Mouse (Mus musculus): ENCODE measurements around the gene Dusp22. TPM values are rescaled to one million over a fixed set of nuclear protein-coding genes. Genes with fewer than 3 reads are reported as not detected.

Dusp22 gene
- polyA plus RNA-seq, 1 experiment from 2014 or later = 16.6 TPM

DNA sequence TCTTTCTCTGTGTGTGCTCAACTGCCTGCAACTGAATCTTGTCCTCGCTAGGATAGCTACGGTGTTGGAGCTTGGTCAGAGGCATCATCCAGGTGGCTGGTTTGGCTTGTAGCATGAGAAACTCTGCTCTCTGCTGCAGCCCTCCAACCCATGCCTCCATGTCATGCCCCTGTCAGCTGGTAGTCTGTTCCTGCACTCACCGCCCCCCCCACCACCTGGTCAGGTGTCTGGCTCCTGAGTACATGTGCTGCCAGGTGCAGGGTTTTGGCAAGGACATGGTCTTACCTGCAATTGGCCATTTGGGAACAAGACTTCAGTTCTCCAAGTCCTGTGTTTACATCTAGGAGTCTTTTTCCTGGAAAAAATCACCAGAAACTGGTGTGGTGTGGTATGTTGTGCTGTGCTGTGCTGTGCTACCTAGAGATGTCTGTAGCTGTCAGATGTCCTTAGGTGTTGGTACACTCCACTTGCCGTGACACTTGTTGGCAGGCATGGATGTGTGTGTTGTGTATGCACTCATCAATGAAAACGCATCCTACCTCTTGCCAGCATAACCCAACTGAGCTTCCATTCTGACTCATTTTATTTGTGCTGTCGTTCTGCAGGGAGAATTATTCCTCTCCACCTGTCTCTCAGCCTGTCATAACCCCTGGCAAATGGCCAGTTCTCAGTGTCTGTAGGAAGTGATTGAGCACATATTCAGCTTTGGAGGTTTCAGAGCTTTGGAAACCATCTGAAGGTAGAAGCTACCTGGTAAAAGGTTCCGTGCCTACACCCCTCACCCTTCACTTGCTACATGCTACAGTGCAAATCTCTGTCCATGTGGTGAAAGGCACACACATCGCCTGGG is 44.7 kb downstream of the Dusp22 start:
- H3K27me3 ChIP-seq = no peaks in the 10 kb centered on the region
- H3K4me2 ChIP-seq (replicated peaks) = no peak overlapping the region
- no peaks in the 10 kb centered on the region for H3K9me3 ChIP-seq
- no peak for ATAC-seq (replicated peaks)
- H3K4me1 ChIP-seq = no peaks in the 10 kb centered on the region
- WGBS = 84% methylated on average over 8 of the region's 8 CpGs
- H3K9ac ChIP-seq (replicated peaks) = no peak overlapping the region
- H3K27ac ChIP-seq (replicated peaks) = no peak overlapping the region
- no peak overlapping the region for H3K4me3 ChIP-seq
- H3K36me3 ChIP-seq = no peaks in the 10 kb centered on the region; the same call in 1 of the 2 replicates

DNA sequence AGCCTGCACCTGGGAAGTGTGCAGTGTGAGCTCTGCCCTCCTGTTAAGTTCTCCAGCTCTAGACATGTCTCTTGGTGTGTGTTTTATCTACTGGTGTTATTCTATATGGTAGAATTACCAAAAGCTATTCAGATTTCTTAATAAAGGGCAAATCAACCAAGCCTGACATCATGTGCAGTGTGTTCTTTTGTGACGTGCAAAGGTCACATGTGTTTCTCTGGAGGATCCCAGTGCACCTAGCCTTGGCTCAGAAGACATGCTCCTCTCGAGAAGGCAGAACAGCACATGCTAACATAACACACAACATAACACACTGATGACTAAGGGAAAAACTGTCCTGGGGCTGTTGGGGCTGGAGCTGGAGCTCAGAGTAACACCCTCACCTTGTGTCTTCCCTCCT is 51.3 kb downstream of the Dusp22 start:
- H3K27me3 ChIP-seq = no peaks in the 10 kb centered on the region
- H3K4me1 ChIP-seq = no peaks in the 10 kb centered on the region
- H3K4me2 ChIP-seq (replicated peaks) = no peak overlapping the region
- WGBS = 82% methylated on average over 2 of the region's 2 CpGs
- H3K9ac ChIP-seq (replicated peaks) = no peak overlapping the region
- no peaks in the 10 kb centered on the region; the same call in 1 of the 2 replicates for H3K36me3 ChIP-seq
- no peaks in the 10 kb centered on the region for H3K9me3 ChIP-seq
- no peak overlapping the region for H3K4me3 ChIP-seq
- no peak overlapping the region for H3K27ac ChIP-seq (replicated peaks)
- no peak for ATAC-seq (replicated peaks)

DNA sequence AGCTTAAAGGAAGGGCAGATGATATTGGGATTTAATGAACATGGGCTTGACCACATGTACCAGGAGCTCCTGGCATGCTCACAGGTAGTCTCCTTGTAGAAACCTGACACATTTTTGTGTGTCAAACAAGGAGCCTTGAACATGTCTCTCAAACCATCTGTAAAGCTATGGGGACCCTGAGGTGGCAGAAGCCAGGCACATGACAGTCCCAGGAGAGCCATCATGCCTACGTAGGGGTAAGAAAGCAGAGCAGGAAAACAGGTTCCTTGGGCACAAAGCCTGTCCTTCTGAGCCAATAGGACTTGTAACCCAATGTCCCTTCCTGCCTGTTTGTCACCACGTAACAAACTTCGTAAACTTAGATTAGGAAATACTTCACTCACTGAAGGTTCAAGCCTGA is 51.9 kb downstream of the Dusp22 start:
- Histone ChIP-seq H3K9me3 (no peaks in the 10 kb centered on the region), H3K27ac (replicated peaks) (no peak overlapping the region), H3K9ac (replicated peaks) (no peak overlapping the region), H3K4me1 (no peaks in the 10 kb centered on the region), H3K4me2 (replicated peaks) (no peak overlapping the region), H3K27me3 (no peaks in the 10 kb centered on the region), H3K36me3 (no peaks in the 10 kb centered on the region; the same call in 1 of the 2 replicates), H3K4me3 (no peak overlapping the region)
- ATAC-seq (replicated peaks) = no peak
- WGBS = 98% methylated on average over 3 of the region's 3 CpGs

DNA sequence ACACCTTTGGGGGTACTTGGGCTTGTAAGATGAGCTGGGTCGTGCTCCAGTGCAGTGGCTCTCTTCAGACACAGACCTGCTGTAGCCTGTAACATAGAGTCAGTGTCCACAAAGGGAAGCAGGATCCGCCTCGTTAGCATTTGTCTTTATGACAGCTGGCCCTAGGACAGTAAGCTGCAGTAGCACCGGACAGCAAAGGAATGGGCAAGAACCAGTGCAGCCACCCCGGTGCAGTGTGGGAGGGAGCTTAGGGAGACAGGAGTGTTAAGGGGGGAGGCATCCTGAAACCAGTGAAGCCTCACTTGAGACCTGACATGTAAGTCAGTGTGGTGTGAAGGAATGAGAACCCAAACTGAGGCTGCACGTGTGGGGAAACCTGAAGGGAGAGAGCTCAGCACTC is 52.5 kb downstream of the Dusp22 start:
- H3K4me2 ChIP-seq (replicated peaks) = no peak overlapping the region
- H3K27ac ChIP-seq (replicated peaks) = no peak overlapping the region
- H3K4me1 ChIP-seq = no peaks in the 10 kb centered on the region
- no peaks in the 10 kb centered on the region; the same call in 1 of the 2 replicates for H3K36me3 ChIP-seq
- 78% methylated on average over 6 of the region's 6 CpGs for WGBS
- no peak overlapping the region for H3K9ac ChIP-seq (replicated peaks)
- no peak overlapping the region for H3K4me3 ChIP-seq
- ATAC-seq (replicated peaks) = no peak
- H3K27me3 ChIP-seq = no peaks in the 10 kb centered on the region
- H3K9me3 ChIP-seq = no peaks in the 10 kb centered on the region

DNA sequence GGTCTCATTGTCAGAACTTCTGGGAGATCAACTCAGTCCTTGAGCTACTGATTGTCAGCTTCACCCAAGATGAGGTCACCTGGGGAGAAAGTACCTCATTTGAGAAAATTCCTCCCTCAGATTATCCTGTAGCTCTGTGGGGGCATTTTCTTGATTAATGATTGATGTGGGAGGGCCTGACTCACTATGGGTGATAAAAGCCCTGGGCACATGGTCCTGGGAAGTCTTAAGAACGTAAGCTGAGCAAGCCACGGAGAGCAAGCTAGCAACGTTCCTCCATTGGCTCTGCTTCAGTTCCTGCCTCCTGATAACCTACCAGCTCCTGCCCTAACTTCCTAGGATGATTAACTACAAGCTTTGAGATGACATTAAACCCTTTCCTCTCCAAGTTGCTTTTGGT is 53.8 kb downstream of the Dusp22 start:
- H3K36me3 ChIP-seq = no peaks in the 10 kb centered on the region; the same call in 1 of the 2 replicates
- no peak overlapping the region for H3K27ac ChIP-seq (replicated peaks)
- no peak overlapping the region for H3K9ac ChIP-seq (replicated peaks)
- 81% methylated on average over 3 of the region's 3 CpGs for WGBS
- no peaks in the 10 kb centered on the region for H3K27me3 ChIP-seq
- ATAC-seq (replicated peaks) = no peak
- H3K4me1 ChIP-seq = no peaks in the 10 kb centered on the region
- H3K4me3 ChIP-seq = no peak overlapping the region
- no peaks in the 10 kb centered on the region for H3K9me3 ChIP-seq
- H3K4me2 ChIP-seq (replicated peaks) = no peak overlapping the region

DNA sequence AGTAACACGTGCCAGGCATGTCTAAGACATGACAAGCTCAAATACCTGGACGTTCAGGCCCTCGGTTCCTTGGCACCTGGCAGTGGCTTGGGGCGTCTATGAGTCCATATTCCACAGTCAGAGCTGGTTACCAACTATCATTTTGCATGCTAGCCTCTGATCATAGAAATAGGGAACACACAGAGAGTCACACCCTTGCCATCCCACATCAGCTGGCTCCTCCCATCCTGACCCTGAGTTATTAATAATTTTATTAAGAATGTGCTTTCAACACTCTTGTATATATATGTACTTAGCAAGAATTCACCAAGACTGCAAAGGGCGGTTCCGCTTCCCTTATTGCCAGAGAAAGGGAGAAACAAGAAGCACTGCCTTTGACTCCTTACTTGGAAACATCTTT is 54.8 kb downstream of the Dusp22 start:
- no peaks in the 10 kb centered on the region for H3K36me3 ChIP-seq
- H3K4me1 ChIP-seq = no peaks in the 10 kb centered on the region
- H3K9ac ChIP-seq (replicated peaks) = no peak overlapping the region
- H3K27ac ChIP-seq (replicated peaks) = no peak overlapping the region
- H3K4me3 ChIP-seq = no peak overlapping the region
- no peak overlapping the region for H3K4me2 ChIP-seq (replicated peaks)
- no peaks in the 10 kb centered on the region for H3K9me3 ChIP-seq
- ATAC-seq (replicated peaks) = no peak
- H3K27me3 ChIP-seq = no peaks in the 10 kb centered on the region
- 94% methylated on average over 6 of the region's 6 CpGs for WGBS

DNA sequence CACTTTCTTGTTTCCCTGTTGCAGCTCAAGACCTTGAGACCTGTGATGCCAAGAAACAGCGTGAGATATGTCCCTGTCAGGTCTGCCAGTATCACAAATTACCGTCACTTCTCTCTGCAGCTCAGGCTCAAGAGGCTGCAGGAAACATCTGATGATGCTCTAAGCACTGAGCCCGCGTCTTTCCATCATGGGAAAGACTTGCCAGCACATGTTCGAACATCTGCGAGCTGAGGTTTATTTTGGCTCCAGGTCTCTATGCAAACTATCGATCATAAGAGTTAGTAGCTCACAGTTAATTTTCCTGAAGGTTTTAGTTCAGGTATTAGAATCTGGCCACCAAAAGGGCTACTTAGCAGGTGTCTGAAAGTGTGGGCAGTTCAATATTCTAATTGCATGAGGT is 55.3 kb downstream of the Dusp22 start:
- 93% methylated on average over 7 of the region's 7 CpGs for WGBS
- no peaks in the 10 kb centered on the region for H3K4me1 ChIP-seq
- no peaks in the 10 kb centered on the region for H3K36me3 ChIP-seq
- H3K27ac ChIP-seq (replicated peaks) = no peak overlapping the region
- no peaks in the 10 kb centered on the region for H3K27me3 ChIP-seq
- ATAC-seq (replicated peaks) = no peak
- H3K4me3 ChIP-seq = no peak overlapping the region
- H3K9me3 ChIP-seq = no peaks in the 10 kb centered on the region
- no peak overlapping the region for H3K9ac ChIP-seq (replicated peaks)
- no peak overlapping the region for H3K4me2 ChIP-seq (replicated peaks)

DNA sequence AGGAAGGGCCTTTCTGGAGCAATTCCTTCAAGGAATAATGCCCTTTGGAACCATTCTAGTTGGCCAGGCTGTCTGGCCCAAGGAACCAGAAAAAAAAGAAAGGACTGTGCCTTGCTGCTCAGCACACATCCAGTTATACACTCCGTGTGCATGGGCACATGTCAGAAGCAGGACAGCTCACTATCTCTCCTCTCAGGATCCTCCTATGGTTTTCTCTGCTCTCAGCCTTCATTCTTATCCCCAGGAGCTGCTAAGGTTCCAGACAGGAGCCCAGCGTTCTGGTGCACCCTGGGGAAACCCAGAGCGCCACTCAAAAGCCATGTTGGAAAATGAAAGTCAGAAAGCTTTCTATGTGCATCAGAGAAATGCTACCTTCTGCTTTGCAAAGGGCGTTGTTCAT is 55.8 kb downstream of the Dusp22 start:
- Histone ChIP-seq H3K4me3 (no peak overlapping the region), H3K4me1 (no peaks in the 10 kb centered on the region), H3K27me3 (no peaks in the 10 kb centered on the region), H3K27ac (replicated peaks) (no peak overlapping the region), H3K9me3 (no peaks in the 10 kb centered on the region), H3K36me3 (no peaks in the 10 kb centered on the region), H3K9ac (replicated peaks) (no peak overlapping the region), H3K4me2 (replicated peaks) (no peak overlapping the region)
- ATAC-seq (replicated peaks) = no peak
- WGBS = 89% methylated on average over 4 of the region's 4 CpGs

DNA sequence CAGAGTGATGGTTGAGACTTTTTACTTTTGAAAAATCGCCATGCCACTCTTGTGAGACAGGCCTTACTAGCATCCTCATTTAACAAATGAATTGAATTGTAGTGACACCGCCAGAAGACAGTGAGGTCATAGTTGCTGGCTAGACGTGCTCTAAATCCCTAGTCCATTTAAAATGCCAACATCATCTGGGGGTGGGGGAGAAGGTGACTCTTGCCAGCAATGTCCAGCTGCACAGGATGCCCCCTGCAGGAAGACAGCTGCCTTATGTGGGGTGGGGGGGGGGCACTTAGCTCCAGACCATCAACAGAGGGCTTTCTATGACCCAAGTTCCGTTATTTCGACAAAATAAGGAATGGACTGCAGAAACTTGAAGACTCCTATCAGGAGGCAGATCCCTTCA is 56.8 kb downstream of the Dusp22 start:
- no peaks in the 10 kb centered on the region for H3K27me3 ChIP-seq
- no peaks in the 10 kb centered on the region for H3K4me1 ChIP-seq
- H3K9me3 ChIP-seq = no peaks in the 10 kb centered on the region
- no peak for ATAC-seq (replicated peaks)
- WGBS = 81% methylated on average over 5 of the region's 5 CpGs
- no peak overlapping the region for H3K4me2 ChIP-seq (replicated peaks)
- H3K4me3 ChIP-seq = no peak overlapping the region
- H3K9ac ChIP-seq (replicated peaks) = no peak overlapping the region
- no peak overlapping the region for H3K27ac ChIP-seq (replicated peaks)
- H3K36me3 ChIP-seq = no peaks in the 10 kb centered on the region

DNA sequence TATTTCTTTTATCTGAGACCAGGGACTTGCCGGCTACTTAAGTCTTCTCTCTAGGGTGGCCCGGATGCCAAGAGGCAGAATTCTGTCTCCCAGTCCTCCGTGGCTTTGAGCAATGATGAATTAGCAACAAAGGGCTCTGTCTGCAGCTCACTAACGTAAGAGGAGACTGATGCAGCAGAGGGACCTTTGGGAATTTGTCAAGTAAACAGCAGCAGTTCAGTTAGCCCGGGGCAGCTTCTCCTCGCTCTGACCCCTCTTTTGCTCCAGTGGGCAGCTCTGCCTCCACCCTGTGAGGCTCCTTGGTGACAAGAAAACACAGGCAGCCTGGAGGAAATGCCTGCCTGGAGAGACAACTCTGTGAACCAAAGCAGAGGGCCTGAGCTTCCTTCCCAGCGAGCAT is 62.8 kb downstream of the Dusp22 start:
- H3K9ac ChIP-seq (replicated peaks) = no peak overlapping the region
- no peak overlapping the region for H3K4me3 ChIP-seq
- WGBS = 17% methylated on average over 7 of the region's 7 CpGs
- no peaks in the 10 kb centered on the region for H3K36me3 ChIP-seq
- no peak overlapping the region for H3K4me2 ChIP-seq (replicated peaks)
- no peak overlapping the region for H3K27ac ChIP-seq (replicated peaks)
- no peaks in the 10 kb centered on the region for H3K9me3 ChIP-seq
- ATAC-seq (replicated peaks) = no peak
- peaks cover 10% of the 10 kb centered on the region for H3K4me1 ChIP-seq
- H3K27me3 ChIP-seq = no peaks in the 10 kb centered on the region

DNA sequence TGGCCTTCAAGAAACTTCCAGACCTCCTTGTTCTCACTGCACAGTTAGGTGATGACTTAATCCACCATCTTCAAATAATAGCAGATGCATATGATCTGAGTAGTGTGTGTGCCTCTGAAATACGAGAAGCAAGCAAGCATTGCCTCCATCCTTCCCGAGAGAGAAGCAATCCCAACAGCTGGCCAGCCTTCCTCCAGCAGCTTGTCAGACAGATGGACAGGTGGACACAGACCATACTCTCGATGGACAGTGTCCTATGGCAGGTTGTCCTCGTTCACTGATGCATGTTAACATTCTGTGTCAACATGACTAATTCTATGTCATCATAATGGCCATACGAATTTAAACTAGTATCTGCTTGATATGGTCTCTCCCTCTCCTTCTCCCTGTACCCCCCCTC is 63.5 kb downstream of the Dusp22 start:
- WGBS = 70% methylated on average over 5 of the region's 5 CpGs
- H3K9me3 ChIP-seq = no peaks in the 10 kb centered on the region

DNA sequence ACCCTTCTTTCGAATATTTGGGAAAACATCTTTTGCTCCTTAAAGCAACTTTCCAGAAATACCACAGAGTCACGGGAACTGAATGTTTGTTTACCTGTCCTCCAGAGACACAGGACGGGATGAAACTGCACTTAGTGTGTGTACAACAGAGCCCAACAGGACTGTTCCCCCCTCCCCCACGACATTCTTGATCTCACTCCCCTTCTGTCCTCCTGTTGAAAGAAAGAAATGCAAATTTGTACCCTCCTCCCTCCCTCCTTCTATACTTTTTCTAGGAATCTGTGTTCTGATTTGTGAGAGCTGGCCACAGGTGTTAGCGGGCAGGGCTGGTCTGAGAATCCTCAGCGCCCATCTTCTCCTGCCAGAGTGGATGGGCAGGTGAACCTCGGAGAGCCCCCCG is 64.1 kb downstream of the Dusp22 start:
- Histone ChIP-seq H3K9ac (replicated peaks) (no peak overlapping the region), H3K27me3 (no peaks in the 10 kb centered on the region), H3K4me3 (no peak overlapping the region), H3K36me3 (no peaks in the 10 kb centered on the region), H3K4me2 (replicated peaks) (no peak overlapping the region), H3K4me1 (peaks cover 10% of the 10 kb centered on the region), H3K9me3 (no peaks in the 10 kb centered on the region), H3K27ac (replicated peaks) (no peak overlapping the region)
- WGBS = 58% methylated on average over 8 of the region's 8 CpGs
- ATAC-seq (replicated peaks) = no peak

More for the DNA sequence above, 63.5 kb downstream of the Dusp22 start:
- Histone ChIP-seq H3K9ac (replicated peaks) (no peak overlapping the region), H3K4me3 (no peak overlapping the region), H3K27me3 (no peaks in the 10 kb centered on the region), H3K4me1 (peaks cover 10% of the 10 kb centered on the region), H3K4me2 (replicated peaks) (no peak overlapping the region), H3K36me3 (no peaks in the 10 kb centered on the region), H3K27ac (replicated peaks) (no peak overlapping the region)
- no peak for ATAC-seq (replicated peaks)
